In genomic region chr6:23762204-23762603, GRCm38 (mm10) we compare ENCODE assay signal across 18 mouse cellular contexts.
DNase-seq lines count a peak whose midpoint lies in the region; ATAC-seq and TF ChIP-seq lines count a peak whose summit lies in the region.
"Had no signal": no experiment of that assay in that cellular context is flagged by ENCODE, and none has a peak within 500 bp of the region (broad histone marks: within the 10 kb centered on the region; RNA-seq: fewer than 3 reads in every experiment).

No protein-coding gene starts in this region.

- H3K27ac ChIP-seq in forebrain, embryonic 16.5 days (ENCODE audit: low read length), result no peak overlapping the region
- H3K27ac ChIP-seq in forebrain, embryonic 13.5 days, result no peak overlapping the region
- H3K27ac ChIP-seq in kidney, postnatal 0 days, result no peak overlapping the region
- H3K27ac ChIP-seq: neural tube, embryonic 15.5 days had no signal

- WGBS in forebrain, embryonic 16.5 days, result 50% methylated on average over 3 of the region's 3 CpGs
- WGBS in forebrain, embryonic 13.5 days, result 73% methylated on average over 3 of the region's 3 CpGs
- 51% methylated on average over 3 of the region's 3 CpGs for whole genome bisulfite sequencing in kidney, postnatal 0 days
- WGBS in lung, adult 2 months, result 33% methylated on average over 3 of the region's 3 CpGs

- H3K4me3 ChIP-seq in forebrain, embryonic 16.5 days (replicated peaks; ENCODE audit: low read length), result no peak overlapping the region
- no peak overlapping the region for H3K4me3 ChIP-seq in forebrain, embryonic 13.5 days
- H3K4me3 ChIP-seq in kidney, postnatal 0 days (replicated peaks; ENCODE audit: low read depth, low read length), result no peak overlapping the region
- no peak overlapping the region for H3K4me3 ChIP-seq in lung, adult 2 months (replicated peaks; ENCODE audit: extremely low read depth, low read depth, low read length)
- H3K4me3 ChIP-seq: neural tube, embryonic 15.5 days had no signal

- no peak for TF ChIP-seq POLR2A in lung, adult 2 months (IDR thresholded peaks at IDR 0.05; ENCODE audit: borderline replicate concordance, extremely low read depth, low read depth, low read length)
- TF ChIP-seq POLR2A in brain, embryonic 14.5 days (IDR thresholded peaks at IDR 0.05; ENCODE audit: borderline replicate concordance, extremely low read depth, insufficient read depth, insufficient read length, poor library complexity, severe bottlenecking), result no peak

- H3K27me3 ChIP-seq in forebrain, embryonic 16.5 days (replicated peaks; ENCODE audit: control insufficient read depth, insufficient read depth, low read length), result no peaks in the 10 kb centered on the region
- no peaks in the 10 kb centered on the region for H3K27me3 ChIP-seq in forebrain, embryonic 13.5 days
- no peaks in the 10 kb centered on the region for H3K27me3 ChIP-seq in kidney, postnatal 0 days (ENCODE audit: insufficient read depth, low read length)
- H3K27me3 ChIP-seq: neural tube, embryonic 15.5 days; Patski had no signal

- H3K36me3 ChIP-seq in forebrain, embryonic 16.5 days (ENCODE audit: control insufficient read depth, insufficient read depth), result no peaks in the 10 kb centered on the region
- H3K36me3 ChIP-seq in forebrain, embryonic 13.5 days (ENCODE audit: poor library complexity, severe bottlenecking), result no peaks in the 10 kb centered on the region
- no peaks in the 10 kb centered on the region for H3K36me3 ChIP-seq in kidney, postnatal 0 days (ENCODE audit: insufficient read depth, low read length)
- H3K36me3 ChIP-seq: neural tube, embryonic 15.5 days had no signal

- H3K4me1 ChIP-seq in forebrain, embryonic 16.5 days (replicated peaks; ENCODE audit: control insufficient read depth, insufficient read depth, low read length), result no peaks in the 10 kb centered on the region
- no peaks in the 10 kb centered on the region for H3K4me1 ChIP-seq in forebrain, embryonic 13.5 days
- H3K4me1 ChIP-seq in kidney, postnatal 0 days (replicated peaks; ENCODE audit: insufficient read depth, low read length), result no peaks in the 10 kb centered on the region
- no peaks in the 10 kb centered on the region for H3K4me1 ChIP-seq in lung, adult 2 months (ENCODE audit: control insufficient read depth, insufficient read depth, low read length)
- H3K4me1 ChIP-seq: neural tube, embryonic 15.5 days had no signal

- no peak overlapping the region for H3K4me2 ChIP-seq in forebrain, embryonic 16.5 days (ENCODE audit: low read length)
- H3K4me2 ChIP-seq in forebrain, embryonic 13.5 days, result no peak overlapping the region
- no peak overlapping the region for H3K4me2 ChIP-seq in kidney, postnatal 0 days (ENCODE audit: low read length)
- H3K4me2 ChIP-seq: heart, embryonic 11.5 days; liver, embryonic 11.5 days; neural tube, embryonic 15.5 days had no signal

- peak; percentile 52; the same call in 1 of the 2 replicates for ATAC-seq in forebrain, embryonic 16.5 days
- no peak for ATAC-seq in forebrain, embryonic 13.5 days
- no peak for ATAC-seq in kidney, postnatal 0 days (replicated peaks; ENCODE audit: low FRiP score, low read depth)
- ATAC-seq: Patski had no signal

- TF ChIP-seq CTCF in kidney, postnatal 0 days (IDR thresholded peaks at IDR 0.05; ENCODE audit: low read depth), result peak; percentile 56
- peak; percentile 25; the same call in 1 of the 2 replicates for TF ChIP-seq CTCF in lung, adult 2 months (IDR thresholded peaks at IDR 0.05; ENCODE audit: insufficient read depth, low read length)
- TF ChIP-seq CTCF in brain, embryonic 14.5 days (IDR thresholded peaks at IDR 0.05; ENCODE audit: borderline replicate concordance, extremely low read depth, insufficient read depth, insufficient read length), result 0 out of 2 replicates have a peak, but pooled peaks have one; percentile 9

- peak; percentile 34 for DNase-seq in kidney, postnatal 0 days (ENCODE audit: low spot score)
- DNase-seq in kidney, adult 18-20 months, result no peak
- no peak for DNase-seq in lung, adult 2 months
- DNase-seq in lung, adult 18-20 months, result no peak
- DNase-seq in brain, embryonic 14.5 days (ENCODE audit: low read depth), result peak; percentile 59
- no peak for DNase-seq in embryo, embryonic 11 days
- DNase-seq: adrenal gland, postnatal 36 days; B cell, adult 2 months; cerebellum, adult 9-11 months; lung, postnatal 36 days; right cerebral cortex, postnatal 25 days; thymus, postnatal 36 days had no signal

- H3K9ac ChIP-seq in forebrain, embryonic 16.5 days (replicated peaks; ENCODE audit: low read depth, low read length), result no peak overlapping the region
- H3K9ac ChIP-seq in forebrain, embryonic 13.5 days, result no peak overlapping the region
- no peak overlapping the region for H3K9ac ChIP-seq in kidney, postnatal 0 days (ENCODE audit: low read depth, low read length)
- H3K9ac ChIP-seq: neural tube, embryonic 15.5 days had no signal

- H3K9me3 ChIP-seq in forebrain, embryonic 16.5 days (ENCODE audit: control insufficient read depth, low read length), result no peaks in the 10 kb centered on the region
- H3K9me3 ChIP-seq in forebrain, embryonic 13.5 days (replicated peaks), result no peaks in the 10 kb centered on the region
- no peaks in the 10 kb centered on the region for H3K9me3 ChIP-seq in kidney, postnatal 0 days (replicated peaks; ENCODE audit: low read length)
- H3K9me3 ChIP-seq: neural tube, embryonic 15.5 days had no signal

Comparison
In these comparisons a context has a peak if more than half of its experiments do, and no peak if none do; other contexts are left out.
1. DNase-seq: peak in kidney, postnatal 0 days (single experiment) and brain, embryonic 14.5 days (single experiment); none in kidney, adult 18-20 months (single experiment), lung, adult 2 months (single experiment), lung, adult 18-20 months (0 of 2) and embryo, embryonic 11 days (single experiment).
2. Peak in every context shown above with its lines, with median percentiles within 50 percentile points of each other: CTCF ChIP-seq.